Mouse (Mus musculus) adrenal gland, adult 18-20 months (tissue): ENCODE measurements around the gene Rac2. TPM values are rescaled to one million over a fixed set of nuclear protein-coding genes. Genes with fewer than 3 reads are reported as not detected.
A peak's percentile ranks its signal among the peaks of the same experiment; 100 is the strongest.

Experiments
- DNase-seq, 2 experiments: peaks; one replicate each; pipeline ENCODE4 v3.0.0; 2021 to 2022; ENCODE audit warnings: low spot score in 2 of 2
- total RNA-seq, 2 experiments: library from RNA; stranded (reverse); gene quantifications; 1 replicate in 1 of 2; 2 replicates in 1 of 2; pipeline ENCODE4 v1.2.3; 2021

Rac2 gene
- total RNA-seq, 2 experiments from 2014 or later = 4.2 to 8.9 TPM

- no peak for DNase-seq
These were observed 23.9 kb downstream of the Rac2 start for GRCm38 (mm10) chr15:78548711-78549110.

- DNase-seq = peak in 1 of 2 experiments; percentile 35
These were observed 24.3 kb downstream of the Rac2 start for GRCm38 (mm10) chr15:78548336-78548665.

- peak in 1 of 2 experiments; percentile 59 for DNase-seq
These were observed 24.9 kb downstream of the Rac2 start for GRCm38 (mm10) chr15:78547415-78548335.

GRCm38 (mm10) chr15:78546060-78546459 is 26.5 kb downstream of the Rac2 start:
- DNase-seq = no peak

- peak; percentile 51 to 57 for DNase-seq
These were observed 28.0 kb downstream of the Rac2 start, which contains the start of gene Sstr3 for GRCm38 (mm10) chr15:78544561-78545001. TSS of gene Sstr3 (minus strand) at chr15:78544685.

GRCm38 (mm10) chr15:78544041-78544440 is 28.5 kb downstream of the Rac2 start:
- no peak for DNase-seq

GRCm38 (mm10) chr15:78542767-78543303 is 29.7 kb downstream of the Rac2 start:
- DNase-seq = no peak

- DNase-seq = no peak
These were observed 30.4 kb downstream of the Rac2 start for GRCm38 (mm10) chr15:78542098-78542766.

GRCm38 (mm10) chr15:78541606-78542005 is 31.0 kb downstream of the Rac2 start:
- no peak for DNase-seq

GRCm38 (mm10) chr15:78541036-78541435 is 31.5 kb downstream of the Rac2 start:
- no peak for DNase-seq

GRCm38 (mm10) chr15:78535723-78536421 is 36.7 kb downstream of the Rac2 start:
- DNase-seq = no peak

GRCm38 (mm10) chr15:78533346-78533835 is 39.2 kb downstream of the Rac2 start:
- no peak for DNase-seq

GRCm38 (mm10) chr15:78532566-78533345 is 39.8 kb downstream of the Rac2 start:
- no peak for DNase-seq

- peak; percentile 97 to 99 for DNase-seq
These were observed 40.6 kb downstream of the Rac2 start for GRCm38 (mm10) chr15:78531901-78532469.

GRCm38 (mm10) chr15:78531451-78531720 is 41.2 kb downstream of the Rac2 start:
- no peak for DNase-seq

GRCm38 (mm10) chr15:78530671-78531450 is 41.7 kb downstream of the Rac2 start, which contains the start of gene C1qtnf6:
TSS of gene C1qtnf6 (minus strand) at chr15:78531416.
- peak; percentile 51 to 68 for DNase-seq

GRCm38 (mm10) chr15:78530141-78530540 is 42.4 kb downstream of the Rac2 start:
- DNase-seq = no peak

GRCm38 (mm10) chr15:78529428-78529990 is 43.1 kb downstream of the Rac2 start:
- DNase-seq = peak; percentile 72 to 77
